Mouse (Mus musculus) layer of hippocampus, adult 9-11 months (tissue): ENCODE results near the gene Mnd1.

Experiments used
- DNase-seq: peaks from one replicate; pipeline ENCODE4 v3.0.0; 2022

Mnd1 gene

DNA sequence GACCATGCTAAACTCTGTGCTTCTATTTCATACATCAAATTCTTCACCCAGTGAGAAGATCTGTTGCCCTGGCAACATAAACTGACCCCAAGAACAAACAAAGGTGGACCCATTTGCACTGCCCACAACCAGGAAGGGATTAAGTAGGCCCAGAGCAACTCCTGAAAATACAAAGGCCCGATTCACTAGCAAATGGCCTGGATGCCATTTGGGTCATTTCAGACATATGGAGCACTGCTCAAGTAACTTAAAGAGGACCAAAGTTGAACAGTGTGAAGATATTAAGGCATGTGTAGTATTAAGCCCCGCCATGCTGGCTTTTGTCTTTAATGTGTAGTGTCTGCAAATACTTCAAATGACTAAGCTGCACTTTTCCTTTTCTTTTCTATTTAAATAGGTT is 68.7 kb downstream of the Mnd1 start:
- no peak for DNase-seq

DNA sequence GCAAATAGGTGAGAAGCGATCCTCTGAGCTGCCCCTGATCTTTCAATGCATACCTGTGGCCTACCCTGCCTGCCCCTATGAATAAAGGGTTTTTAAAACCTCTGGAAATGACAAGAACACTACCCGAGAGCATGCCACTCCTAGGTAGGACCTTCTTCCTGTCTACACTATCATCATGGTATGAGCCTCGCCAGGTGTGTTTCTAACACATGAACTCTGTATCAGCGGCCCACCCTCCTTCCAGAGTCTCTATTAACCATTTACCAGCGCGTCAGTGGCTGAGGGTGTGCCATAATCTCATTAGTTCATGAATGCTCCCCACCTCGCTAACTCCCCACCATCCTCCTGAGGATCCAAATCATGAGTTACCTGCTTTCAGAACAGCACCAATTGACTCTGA is 69.2 kb downstream of the Mnd1 start:
- no peak for DNase-seq

DNA sequence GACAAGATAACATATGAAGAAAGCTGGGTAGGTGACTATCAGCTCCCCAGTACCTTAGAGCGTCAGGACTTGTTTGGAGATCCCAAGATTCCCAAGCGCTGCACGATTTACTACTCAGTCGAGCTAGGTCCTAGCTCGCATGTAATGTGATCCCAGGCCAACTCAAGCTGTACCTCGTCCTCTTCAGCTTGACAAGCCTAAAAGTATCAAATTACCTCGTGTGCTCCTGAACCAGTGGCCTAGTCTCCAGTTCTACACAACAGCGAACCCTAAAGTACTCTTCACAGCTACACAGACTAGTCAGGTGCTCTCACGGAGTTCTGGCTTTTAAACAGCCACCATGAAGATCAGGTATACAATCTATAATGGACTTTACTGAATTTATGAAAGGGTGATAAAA is 70.2 kb downstream of the Mnd1 start:
- DNase-seq, result no peak

DNA sequence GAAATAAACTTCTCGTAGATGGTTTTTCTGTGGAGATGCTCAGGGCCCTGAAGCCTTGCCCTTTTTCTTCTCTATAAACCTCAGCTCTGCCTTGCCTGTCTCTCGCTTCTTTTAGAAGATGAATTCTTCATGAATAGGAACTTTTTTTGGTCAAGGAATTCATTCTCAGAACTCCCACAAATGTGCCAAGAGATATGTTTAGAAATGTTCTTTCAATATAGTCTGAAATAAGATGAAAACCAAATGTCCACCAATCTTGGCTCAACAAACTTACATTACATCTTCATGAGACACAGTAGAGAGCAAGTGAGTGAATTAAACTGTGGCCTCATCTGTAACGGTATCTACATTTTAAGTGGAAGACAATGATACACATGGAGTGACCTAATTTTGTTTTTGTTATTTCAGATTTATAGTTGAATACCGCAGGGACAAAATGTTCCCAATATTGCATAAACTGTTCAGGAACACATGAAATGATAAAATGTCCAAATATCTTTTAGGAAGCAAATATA is 74.3 kb downstream of the Mnd1 start:
- DNase-seq, result no peak

DNA sequence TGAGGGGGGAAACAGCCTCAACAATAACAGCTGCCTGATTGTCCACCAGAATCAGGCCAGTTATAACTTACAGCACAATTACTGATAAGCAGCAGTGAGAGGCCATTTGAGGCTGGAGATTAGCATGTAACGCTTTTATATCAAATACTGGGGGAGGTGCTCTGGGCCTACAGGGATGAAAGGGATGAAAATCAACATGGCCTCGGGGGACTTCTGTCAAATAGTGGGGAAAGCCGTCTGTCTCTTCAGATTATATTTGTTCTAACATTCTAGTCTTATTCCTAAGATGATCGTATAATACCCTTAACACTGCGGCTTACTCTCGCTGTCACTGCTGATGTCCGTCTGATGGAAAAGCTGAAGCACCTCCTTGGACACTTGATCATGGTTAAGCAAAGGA is 75.5 kb downstream of the Mnd1 start:
- no peak for DNase-seq

DNA sequence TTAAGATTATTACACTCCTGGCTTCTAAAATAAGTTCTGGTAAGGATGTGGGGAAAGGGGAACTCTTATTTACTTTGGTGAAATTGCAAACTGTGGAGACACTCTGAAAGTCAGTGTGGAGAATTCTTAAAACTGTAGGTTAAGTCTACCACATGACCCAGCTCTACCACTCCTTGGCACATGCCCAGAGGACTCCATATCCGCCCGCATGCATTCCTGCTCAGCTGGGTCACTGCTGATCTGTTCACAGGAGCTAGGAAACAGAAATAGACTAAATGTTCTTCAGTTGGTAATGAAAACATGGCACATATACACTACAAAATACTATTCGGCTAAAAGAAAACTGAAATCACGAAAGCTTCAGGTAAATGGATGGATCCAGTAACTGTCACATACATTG is 78.1 kb downstream of the Mnd1 start:
- DNase-seq, result no peak

DNA sequence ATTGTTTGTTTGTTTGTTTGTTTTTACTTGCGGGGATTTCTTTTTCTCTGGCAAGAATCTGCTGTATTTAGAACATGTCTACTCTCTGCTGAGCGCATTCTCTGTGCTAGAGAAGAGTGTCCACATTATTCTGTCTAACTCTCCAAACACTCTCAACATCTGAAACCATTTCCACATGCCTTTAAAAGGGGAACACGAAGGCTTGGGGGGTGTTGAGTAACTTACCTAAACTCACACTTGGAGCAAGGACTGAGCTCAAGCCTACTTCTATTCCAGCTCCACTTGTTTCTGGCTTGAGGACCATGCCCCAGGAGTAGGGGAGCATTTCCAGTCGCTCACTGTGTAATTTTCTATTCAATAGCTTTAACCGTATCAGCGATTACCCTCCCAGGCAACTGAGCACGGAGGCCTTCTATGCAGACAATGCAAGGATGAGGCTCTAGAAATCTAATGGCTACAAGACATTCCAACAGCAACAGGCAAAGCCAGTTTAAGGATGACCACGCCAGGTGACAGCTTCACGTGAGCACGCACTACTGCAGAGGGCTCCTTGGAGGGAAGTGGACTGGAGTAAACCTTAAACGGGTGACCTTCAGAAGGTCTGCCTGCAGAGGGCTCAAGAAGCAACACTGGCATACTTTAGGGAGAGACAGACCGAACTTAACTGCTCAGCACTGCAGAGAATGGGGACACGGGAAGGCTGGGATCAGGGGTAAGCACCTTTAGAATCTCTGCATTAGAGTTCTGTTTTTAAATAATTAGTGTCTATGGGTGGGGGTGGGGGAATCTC is 78.8 kb downstream of the Mnd1 start:
- DNase-seq, result no peak

DNA sequence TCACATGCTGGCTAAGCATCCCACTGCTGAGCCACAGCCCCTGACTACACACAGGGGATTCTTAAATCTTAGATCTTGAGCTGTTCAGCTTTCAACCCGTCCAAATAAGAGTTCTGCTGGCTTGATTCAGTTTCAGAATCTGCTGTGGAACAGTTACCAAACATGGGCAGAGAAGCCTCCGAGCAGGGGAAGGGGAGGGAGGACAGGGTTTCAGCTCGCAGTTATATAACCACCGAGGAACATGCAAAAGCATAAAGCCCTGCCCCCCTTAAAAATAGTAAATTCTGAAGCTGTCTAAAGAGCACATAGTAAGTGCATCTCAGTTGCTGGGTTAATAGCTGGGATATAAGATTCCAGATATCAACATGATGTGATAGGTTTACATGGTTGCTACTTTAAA is 80.1 kb downstream of the Mnd1 start:
- no peak for DNase-seq

DNA sequence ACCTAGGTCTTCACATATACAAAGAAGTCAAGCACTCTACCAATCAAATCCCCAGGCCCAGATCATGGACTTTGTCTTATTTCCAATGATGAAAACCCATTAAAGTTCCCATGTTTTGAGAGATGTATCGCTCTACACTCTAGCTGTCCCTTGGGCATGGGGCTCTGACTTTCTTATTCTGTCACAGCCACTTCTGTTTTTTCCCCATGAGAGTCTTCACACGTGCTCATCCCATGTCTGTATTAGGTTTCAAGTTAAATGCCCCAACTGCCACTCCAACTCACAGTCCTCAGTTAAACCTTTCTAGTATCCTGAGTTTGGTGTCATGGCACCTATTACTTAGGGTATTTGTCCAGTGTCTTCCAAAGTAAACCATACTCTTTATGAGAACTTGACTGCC is 80.8 kb downstream of the Mnd1 start:
- no peak for DNase-seq

DNA sequence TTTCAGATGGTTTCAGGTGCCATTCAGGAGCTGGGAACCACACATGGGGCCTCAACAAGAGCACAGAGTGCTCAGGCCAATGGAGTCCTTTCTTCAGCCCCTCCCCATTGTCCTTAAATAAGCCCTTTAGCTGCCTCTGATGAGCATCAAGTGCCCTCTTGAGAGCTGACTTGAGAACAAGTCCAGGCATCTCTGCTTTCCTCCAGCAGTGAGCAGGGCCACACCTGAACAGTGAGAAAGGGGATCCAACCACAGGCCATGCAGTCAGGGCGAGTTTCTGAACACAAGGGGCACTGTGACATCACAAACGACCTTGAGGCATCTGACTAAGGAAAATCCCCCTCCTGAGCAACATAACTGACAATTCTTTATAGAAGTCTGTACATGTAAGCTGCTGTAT is 83.9 kb downstream of the Mnd1 start:
- no peak for DNase-seq

DNA sequence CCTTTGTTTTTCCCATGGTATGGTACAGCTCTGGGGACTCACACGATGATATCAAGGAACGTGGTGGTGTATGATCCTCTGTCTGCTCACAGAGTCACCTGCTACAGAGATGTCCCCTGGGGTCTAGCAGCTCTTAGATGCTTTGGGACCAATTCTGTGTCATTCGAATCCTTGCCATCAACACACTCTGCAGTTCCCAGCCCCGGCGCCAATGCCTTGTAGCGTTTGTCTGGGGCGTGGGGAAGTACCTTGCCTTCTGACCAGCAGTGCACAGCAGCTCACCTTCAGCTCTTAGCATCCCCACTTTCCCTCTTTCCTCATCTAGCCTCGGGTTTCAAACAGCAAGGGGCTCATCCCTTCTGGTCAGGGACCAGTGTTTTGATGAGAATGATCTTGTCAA is 84.8 kb downstream of the Mnd1 start:
- no peak for DNase-seq

DNA sequence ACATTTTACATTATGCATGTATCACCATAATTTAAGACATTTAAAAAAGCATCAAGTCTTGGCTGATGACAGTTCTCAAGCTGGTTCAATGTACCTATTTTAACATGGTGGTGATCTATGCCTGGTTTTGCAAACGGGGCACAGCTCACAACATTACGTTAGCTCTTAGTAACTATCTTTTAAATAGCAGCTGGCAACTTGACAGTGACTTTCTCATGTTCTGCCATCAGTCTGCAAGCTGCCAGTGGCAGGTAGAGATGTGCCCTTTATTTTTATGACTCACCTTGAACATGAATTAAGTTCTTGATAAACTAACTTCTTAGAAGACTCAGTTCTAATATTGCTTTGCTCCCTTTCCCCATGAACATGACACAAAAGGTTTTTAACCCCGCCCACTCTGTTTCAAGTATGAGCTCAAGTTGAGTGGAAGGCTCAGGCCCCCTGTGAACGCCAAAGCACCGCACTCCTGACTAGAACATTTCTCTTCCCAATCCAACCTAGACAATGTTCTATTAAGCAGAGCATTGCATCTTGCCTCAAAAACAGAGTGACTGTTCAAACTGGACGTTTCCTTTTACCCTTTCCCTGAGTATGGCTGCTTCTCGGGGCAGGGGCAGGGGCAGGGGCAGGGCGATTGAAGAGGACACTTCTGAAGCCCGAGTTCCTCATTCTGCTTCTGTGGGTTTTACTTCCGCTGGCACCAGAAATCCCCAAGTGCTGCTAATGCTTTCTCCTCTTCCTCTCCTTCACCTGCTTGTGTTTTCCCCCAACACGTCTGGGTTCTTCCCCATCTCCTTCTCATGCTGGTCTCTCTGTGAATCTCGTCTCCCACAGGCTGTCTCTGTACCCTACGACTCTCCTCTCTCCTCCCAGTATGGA is 86.5 kb downstream of the Mnd1 start:
- DNase-seq, result no peak

DNA sequence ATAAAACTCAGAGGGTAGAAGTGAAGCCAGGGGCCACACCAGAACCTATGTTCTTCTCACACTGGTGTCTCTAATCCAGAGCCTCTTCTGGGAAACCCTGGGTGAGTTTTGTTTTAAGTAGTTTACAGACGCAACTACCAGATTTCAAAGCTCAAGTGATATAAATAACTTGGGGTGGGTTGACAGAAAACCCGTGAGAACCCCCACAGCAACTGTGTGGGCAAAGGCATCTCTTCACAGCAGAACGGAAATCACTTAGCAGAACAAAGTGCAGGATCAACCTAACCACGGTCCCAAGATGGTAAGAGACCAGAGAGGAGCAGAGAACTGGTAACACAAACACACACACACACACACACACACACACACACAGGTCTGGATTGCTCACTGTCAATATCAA is 89.8 kb downstream of the Mnd1 start:
- DNase-seq, result no peak

DNA sequence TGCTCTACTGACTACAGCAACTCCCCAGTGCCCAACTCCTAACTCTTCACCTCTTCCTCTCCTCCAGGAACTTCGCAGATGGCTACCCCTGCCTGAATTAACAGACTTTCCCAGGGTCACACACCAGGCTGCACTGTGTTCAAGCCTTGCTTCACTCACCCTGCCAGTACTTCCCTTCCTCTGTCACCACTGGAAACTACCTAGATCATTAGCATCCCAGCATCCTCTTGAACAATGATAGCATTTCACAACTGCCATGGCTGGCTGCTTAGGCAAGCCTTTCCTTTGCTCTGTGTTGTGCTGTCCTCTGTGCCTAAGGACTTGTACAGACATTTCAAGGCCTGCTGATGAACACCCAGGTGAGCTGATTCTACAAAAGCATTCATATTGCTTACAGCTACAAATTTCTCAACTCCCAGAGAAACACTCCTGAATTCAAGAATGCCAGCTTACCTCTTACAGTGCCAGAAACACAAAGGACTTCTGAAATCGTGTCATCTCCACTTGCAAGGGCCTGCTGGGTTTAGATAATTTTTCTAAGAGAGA is 92.1 kb downstream of the Mnd1 start:
- no peak for DNase-seq

DNA sequence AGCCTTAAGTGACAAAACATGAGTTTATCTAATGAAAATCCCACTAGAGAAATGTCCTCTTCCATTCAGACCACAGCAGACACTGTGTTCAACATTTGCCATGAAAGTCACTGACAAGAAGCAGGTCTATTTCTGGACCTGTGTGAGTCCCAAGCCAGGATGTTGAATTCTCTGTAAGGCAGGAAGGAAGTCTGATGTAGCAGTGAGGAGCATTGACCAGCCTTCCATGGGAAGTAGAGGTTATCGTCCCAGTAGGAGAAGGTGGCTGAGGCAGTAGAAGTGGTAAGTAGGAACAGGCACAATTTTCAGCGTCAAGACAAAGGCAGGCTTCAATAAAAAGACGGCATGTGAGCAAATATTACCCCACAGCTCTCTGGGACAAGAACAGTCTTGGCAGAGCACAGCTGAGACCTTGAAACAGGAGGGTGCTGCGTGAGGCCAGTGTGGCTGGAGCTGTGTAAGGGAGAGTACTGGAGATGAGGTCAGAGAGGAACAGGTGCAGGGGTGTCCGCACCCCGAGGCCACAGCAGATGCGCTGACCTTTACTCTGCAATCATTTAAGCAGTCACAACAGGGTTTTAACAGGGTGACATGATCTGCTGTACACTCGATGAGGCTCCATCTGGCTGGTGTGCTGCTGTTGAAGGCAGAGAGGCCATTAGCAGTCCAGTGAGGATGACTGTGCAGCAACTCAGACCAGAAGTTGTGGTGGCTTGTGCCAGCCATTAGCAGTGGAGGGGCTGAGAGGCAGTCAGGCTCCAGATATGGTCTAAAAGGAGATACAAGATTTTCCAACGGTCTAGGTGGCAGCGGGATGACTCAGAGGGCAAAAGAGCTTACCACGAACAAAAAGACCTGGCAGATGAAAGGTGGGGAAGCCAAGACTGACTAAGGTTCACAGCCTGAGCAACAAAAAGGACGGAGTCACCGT is 93.8 kb downstream of the Mnd1 start:
- no peak for DNase-seq

DNA sequence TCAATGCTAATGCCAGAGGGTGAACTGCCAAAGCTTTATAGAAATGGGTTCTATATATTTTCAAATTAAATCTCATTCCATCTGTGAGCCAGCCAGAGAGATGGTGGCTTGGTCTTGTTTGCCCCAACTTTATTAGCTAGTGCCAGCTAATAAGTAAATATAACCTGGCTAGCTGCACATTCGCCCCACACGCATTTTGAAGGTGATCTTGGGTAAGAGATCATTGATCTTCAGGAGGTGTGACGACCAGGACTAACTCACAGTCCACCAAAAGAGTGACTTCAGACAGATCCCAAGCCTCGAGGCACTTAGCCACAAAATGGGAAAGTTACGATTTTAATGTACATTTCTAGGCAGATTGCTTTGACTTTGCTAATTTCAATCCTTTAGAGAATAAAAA is 94.6 kb downstream of the Mnd1 start:
- no peak for DNase-seq

DNA sequence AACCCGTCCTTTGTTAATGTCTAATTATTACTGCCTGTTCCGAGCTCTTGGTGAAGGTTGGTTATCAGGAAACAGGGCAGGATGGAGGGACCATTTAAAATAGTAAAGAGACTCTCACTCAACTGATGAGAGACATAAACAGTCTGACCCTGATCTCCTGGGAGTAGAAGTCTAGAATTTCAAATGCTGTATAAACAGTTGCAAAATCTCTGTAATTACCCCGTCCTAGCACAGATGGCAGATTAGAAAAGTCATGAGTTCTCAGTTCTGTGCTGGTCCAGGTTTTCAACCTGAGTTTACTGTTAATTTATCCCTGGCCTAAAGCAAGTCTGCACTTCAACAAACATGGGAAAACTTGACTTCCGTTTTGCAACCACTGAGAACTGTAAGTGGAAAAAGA is 95.5 kb downstream of the Mnd1 start:
- DNase-seq, result no peak

DNA sequence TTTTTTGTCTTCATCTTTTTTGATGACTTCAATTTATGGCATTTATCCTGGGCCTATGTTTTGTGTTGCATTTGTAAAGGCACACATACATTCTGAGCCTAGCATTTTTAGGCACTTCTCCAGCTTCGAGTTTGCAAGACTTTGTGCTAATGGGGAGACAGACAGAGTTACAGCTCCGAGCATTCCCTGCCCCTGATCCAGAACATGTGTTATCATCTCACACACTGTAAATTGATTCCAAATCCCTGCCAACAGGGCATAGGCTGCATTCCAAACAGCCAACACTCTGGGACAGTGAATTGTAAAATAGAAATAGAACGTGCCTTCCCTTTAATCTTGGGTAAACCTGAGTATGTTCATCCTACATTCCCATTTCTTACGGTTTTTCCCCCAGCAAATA is 95.9 kb downstream of the Mnd1 start:
- peak; percentile 9 for DNase-seq

DNA sequence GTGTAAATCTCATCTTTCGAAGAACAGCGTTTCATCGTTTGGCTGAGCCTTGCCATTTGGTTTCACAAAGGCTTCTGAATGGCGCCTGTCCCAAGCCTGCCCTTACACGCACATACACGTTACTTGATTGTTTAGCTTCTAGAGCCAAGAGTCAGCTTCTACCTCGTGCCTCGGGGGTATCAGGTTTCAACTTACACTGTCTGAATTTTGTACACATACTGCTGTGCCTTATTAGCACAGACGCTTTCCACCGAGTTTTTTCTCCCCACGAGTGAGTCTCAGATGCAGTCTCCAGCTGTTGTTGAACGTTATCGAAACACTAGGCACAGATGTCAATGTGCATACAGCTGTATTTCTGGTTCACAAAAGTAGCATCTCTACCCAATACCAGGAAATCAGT is 96.3 kb downstream of the Mnd1 start:
- no peak for DNase-seq

DNA sequence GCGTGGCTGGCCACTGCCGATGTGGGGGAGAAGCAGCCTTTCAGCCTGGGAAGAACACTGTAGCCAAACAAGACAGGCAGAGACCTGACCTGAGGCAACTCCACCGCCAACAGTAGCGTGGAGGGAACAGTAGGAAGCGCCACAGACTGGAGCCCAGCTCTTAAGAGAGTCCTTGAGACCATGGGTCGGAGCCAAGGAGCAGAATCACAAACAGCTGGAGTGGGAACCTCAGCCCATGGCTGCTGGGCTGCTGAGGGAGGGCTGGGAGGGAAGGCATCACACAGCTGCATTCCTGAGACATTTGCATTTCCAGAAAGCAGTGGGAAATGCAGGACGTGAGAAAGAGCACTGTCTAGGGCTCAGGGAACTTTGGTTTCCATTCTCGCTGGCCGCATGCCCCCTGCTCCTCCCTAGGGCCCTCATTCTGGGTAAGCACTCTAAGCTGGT is 106.8 kb downstream of the Mnd1 start:
- no peak for DNase-seq

DNA sequence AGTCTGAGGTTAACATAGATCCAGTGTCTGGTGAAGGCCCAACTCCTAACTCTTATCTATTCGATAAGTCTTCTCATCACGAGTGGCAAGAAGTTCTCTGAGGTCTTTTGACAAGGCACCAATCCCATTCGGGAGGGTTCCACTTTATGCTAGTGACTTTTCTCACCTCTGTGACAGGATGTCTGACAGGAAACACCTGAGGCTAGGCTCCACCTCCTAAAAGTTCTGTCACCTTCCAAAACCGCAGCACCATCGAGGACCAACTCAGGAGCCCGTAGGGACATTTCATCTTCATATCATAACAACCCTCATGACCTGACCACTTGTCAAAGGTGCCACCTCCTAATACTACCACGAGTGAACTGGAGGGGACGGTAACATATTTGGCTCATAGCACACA is 109.4 kb downstream of the Mnd1 start:
- no peak for DNase-seq

DNA sequence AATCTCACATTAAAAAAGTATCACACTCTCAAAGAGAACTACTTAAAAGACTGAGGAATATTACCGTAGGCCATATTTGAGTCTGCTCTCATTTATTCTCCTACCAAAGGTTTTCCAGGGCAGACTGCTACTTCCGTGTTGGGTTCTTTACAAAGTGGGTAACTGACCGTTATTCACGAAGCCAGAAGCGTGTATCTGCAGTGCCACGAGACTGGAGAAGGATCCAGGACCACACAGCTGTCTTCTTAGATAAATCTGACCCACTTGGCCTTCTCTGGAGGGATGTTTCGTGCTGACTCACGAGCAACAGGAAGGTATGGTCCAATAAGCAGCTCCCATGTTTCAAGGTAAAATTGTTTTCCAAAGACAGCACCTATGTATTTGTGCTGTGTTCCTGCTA is 113.8 kb downstream of the Mnd1 start:
- DNase-seq, result no peak
